Mouse (Mus musculus) limb, embryonic 10.5 days (tissue): Measurements from ENCODE around the gene Pde6h. TPM values are rescaled to one million over a fixed set of nuclear protein-coding genes. Genes with fewer than 3 reads are reported as not detected.

Experiments
- DNase-seq: peaks from one replicate; pipeline ENCODE4 v3.0.0-alpha.2; 2017; ENCODE audit warnings: low spot score
- H3K27ac ChIP-seq: fragments of 300-500 bp; sonication (generic); 2 replicates; pipeline ENCODE4 v1.5.1; 2016; ENCODE audit warnings: mild to moderate bottlenecking
- H3K27me3 ChIP-seq: fragments of 300-500 bp; sonication (generic); 2 replicates; pipeline ENCODE4 v1.6.1; 2016; ENCODE audit warnings: low read depth, mild to moderate bottlenecking; ENCODE audit not compliant: poor library complexity, severe bottlenecking
- H3K36me3 ChIP-seq: fragments of 300-500 bp; sonication (generic); 2 replicates; pipeline ENCODE4 v1.6.1; 2016; ENCODE audit warnings: mild to moderate bottlenecking, moderate library complexity
- H3K4me1 ChIP-seq: fragments of 300-500 bp; sonication (generic); 2 replicates; pipeline ENCODE4 v1.6.1; 2016
- H3K4me3 ChIP-seq: fragments of 300-500 bp; sonication (generic); 2 replicates; pipeline ENCODE4 v1.5.1; 2016; ENCODE audit warnings: mild to moderate bottlenecking, moderate library complexity
- H3K9me3 ChIP-seq: fragments of 300-500 bp; sonication (generic); replicated peaks from 2 replicates; pipeline ENCODE4 v1.6.1; 2016; ENCODE audit warnings: mild to moderate bottlenecking
- WGBS: fragments of 180-500 bp; shearing (Covaris S2); methylation state at CpG from one replicate; pipeline ENCODE4 v1.1.7; 2016; 5-methylcytosine and 5-hydroxymethylcytosine counted together
- polyA plus RNA-seq: library from polyadenylated mRNA; unstranded; fragments of >200 nt; fragmentation: Nextera tagmentation; extraction: Ambion mirVana; gene quantifications from 2 replicates; pipeline ENCODE4 v1.2.1, GENCODE M21; 2016

Gene Pde6h
- polyA plus RNA-seq, 1 experiment from 2014 or later = not detected

DNA sequence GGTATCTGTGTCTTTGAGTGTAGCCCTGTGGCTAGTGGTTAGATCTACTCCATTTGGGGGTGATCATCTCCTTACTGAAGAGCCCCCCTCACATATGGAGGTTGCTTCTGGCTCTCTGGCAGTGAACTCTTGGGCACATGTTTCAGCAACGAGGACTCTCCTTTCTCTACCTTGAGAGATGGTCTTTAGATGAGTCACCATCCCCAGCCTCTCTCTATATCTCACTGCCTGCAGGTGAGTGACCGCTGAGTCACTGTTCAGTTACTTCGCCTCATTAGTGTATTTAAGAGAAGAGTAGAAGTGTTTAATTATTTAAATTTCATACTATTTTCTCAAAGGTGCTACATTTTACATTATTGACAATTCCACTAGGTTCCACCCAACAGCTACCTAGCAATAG is 13.5 kb downstream of the Pde6h start:
- no peak overlapping the region for H3K27ac ChIP-seq
- peaks cover 40% of the 10 kb centered on the region for H3K4me1 ChIP-seq
- 88% methylated on average over 3 of the region's 3 CpGs for WGBS
- no peaks in the 10 kb centered on the region for H3K36me3 ChIP-seq
- H3K4me3 ChIP-seq = no peak overlapping the region
- H3K9me3 ChIP-seq = no peaks in the 10 kb centered on the region
- H3K27me3 ChIP-seq = no peaks in the 10 kb centered on the region
- no peak for DNase-seq

DNA sequence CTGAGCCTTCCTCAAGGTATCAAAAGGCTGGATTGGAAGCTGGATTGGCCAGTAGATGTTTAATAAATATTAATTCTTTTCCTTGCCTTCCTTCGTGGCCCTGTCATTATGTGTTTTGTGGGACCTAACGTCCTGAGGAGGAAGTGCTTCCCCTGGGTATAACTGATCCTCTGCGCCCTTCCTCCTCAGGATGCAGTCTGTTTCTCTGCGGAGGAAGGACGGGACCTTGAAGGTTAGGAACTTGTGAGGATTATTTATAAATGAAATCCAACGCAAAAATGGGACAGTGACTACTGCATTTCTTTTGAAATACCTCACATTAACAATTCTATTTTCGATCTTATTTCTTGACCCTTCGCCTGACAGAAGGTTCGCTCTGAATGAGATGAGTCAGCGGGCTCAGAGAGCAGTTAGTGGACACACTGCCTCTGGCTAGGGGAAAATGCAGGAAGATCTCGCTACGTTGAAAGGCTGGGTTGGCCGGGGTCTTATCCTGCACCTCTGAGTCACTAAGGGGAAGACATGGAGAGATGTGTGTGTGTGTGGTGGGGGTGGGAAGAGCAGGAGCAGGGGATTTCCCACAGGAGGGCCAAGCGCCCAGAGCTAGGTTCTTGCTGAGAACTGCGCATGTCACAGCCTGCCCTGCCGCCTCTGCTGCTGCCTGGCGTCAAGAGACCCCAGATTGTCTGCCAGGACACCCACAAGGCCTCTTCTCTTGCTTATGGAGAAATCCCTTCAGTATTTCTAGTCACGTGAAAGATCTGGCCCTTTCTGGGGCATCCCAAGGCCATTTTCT is 14.9 kb downstream of the Pde6h start:
- 78% methylated on average over 18 of the region's 18 CpGs for WGBS

DNA sequence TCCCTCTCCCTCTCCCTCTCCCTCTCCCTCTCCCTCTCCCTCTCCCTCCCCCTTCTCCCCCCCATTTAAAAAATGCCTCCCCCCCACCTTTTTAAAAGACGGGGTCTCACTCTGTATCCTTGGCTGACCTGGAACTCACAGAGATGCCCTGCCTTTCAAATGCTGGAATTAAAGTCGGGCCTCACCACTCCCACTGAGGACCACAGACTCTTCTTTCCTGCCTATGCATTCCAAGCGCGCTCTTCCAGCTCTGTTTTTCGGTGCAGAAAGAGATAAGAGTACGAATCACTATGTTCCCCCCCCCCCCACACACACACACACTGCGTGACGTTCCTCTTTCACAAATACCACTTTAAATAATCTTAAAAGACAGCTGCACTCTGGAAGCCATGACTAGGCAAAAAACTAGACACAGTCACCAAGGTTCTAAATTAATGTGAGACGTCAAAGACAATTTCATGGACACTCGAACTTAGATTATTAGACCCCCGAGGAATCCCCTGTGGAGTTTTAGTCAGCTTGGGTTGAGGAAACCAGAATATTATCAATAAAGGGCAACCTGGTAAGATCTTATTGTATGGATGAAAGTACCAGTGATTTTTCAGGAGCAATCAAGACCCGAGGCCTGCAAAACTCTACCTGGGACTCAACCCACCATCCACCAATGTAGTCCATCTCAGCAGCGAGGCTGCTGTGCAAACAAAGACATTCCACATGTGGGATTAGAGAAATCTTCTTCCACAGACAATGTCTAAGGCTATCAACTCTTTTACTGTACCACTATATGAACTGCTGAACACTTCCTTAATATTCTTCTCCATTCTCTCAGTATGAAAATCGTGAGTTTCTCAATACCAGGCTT is 15.9 kb downstream of the Pde6h start:
- no peak for DNase-seq
- Histone ChIP-seq H3K4me1 (peaks cover 43% of the 10 kb centered on the region), H3K27me3 (no peaks in the 10 kb centered on the region), H3K36me3 (no peaks in the 10 kb centered on the region), H3K4me3 (no peak overlapping the region), H3K9me3 (no peaks in the 10 kb centered on the region), H3K27ac (peak overlapping the region; percentile 81; the same call in 1 of the 2 replicates)
- WGBS = 88% methylated on average over 14 of the region's 14 CpGs

More for the DNA sequence above, 14.9 kb downstream of the Pde6h start:
- no peak for DNase-seq
- H3K9me3 ChIP-seq = no peaks in the 10 kb centered on the region
- H3K27me3 ChIP-seq = no peaks in the 10 kb centered on the region
- H3K4me1 ChIP-seq = peaks cover 43% of the 10 kb centered on the region
- H3K27ac ChIP-seq = no peak overlapping the region
- H3K36me3 ChIP-seq = no peaks in the 10 kb centered on the region
- no peak overlapping the region for H3K4me3 ChIP-seq

DNA sequence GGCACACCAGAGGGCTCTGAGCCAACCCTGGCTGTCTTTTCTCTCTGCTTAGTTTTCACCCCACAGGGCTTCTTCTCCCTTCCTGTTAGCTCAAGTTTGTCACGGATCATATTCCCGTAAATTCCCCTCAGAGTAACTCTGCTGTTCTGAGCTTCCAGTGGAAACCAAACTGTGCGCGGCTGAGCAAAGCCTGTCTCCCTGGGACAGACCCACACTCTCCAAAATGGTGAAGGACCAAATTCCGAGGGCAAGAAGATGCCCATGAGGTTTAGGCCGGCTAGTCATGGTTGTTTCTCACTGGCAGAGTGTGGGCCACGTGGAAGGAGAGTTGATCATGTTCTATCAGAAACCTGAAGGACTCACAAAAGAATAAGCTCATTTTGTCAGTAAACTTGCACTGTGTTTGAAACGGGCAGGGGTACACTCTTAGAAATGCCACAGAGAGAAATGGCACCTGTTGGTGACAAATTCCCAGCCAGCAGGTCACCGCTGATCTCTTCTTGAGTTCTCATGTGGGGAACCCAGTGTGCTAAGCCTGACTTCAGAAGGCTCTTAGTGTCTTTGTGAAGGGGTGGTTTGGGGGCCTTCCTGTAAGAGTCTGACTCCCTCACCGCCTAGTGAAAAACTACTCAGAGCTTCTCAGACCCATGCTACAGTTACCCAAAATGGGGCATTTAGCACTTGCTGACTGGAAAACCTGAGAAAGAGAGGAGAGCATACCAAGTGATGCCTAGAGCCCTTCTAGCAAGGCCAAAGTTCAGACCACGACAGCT is 16.7 kb downstream of the Pde6h start:
- H3K36me3 ChIP-seq = no peaks in the 10 kb centered on the region
- peak overlapping the region; percentile 81 for H3K27ac ChIP-seq
- WGBS = 87% methylated on average over 11 of the region's 11 CpGs
- no peak overlapping the region for H3K4me3 ChIP-seq
- H3K4me1 ChIP-seq = peaks cover 43% of the 10 kb centered on the region
- DNase-seq = no peak
- H3K9me3 ChIP-seq = no peaks in the 10 kb centered on the region
- H3K27me3 ChIP-seq = no peaks in the 10 kb centered on the region

DNA sequence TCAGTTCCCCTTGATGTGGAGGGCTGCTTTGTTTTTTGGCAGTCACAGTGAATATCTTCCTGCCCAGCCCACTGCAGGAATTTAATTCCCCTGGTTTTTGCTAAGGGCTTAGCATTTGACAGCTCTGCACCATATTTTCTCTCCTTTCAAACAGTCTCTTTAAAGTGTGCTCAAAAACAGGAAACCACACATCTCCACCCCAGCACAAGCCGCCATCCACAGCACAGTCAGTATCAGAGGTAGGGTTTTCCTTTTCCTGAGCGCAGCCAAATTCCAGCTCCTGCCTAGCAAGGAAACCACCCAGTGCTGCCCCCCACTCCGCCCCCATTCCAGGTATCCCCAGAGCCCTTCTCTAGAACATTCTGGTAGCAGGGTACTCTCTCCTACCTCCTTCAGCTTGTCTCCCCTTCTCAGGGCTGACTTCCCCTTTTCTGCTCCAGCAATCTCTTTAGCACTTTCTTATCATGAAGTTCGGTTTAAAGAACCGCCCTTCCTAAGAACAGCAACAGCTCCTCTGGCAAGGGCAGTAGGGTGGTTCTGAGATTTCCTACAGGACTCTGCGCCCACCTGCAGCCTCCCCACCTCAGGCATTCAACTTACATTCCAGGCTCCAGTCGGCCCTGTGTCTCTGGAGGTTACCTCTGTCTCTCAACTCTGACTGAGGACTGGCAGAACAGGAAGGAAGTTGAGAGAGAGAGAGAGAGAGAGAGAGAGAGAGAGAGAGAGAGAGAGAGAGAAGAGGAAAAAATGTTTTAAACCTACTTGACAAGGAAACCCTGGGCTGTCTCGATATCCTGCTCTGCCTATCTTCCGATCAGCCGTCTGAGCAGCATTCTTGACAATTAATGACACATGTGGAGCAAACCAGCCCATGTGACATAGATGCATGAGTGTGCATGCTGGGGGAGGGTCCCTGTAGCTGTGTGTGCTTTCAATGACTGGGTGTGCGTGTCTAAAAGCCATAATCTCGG is 17.7 kb downstream of the Pde6h start, which contains the start of gene Arhgdib:
Gene Arhgdib, minus strand, starts transcription at position 849 of the 971 bp plus-strand sequence.
- 43% methylated on average over 12 of the region's 12 CpGs for WGBS
- Histone ChIP-seq H3K36me3 (no peaks in the 10 kb centered on the region), H3K27ac (peak within 1 kb of the TSS; percentile 81), H3K9me3 (no peaks in the 10 kb centered on the region), H3K4me1 (peaks cover 44% of the 10 kb centered on the region), H3K4me3 (peak within 1 kb of the TSS; percentile 27; the same call in 1 of the 2 replicates), H3K27me3 (no peaks in the 10 kb centered on the region)
- DNase-seq = no peak

DNA sequence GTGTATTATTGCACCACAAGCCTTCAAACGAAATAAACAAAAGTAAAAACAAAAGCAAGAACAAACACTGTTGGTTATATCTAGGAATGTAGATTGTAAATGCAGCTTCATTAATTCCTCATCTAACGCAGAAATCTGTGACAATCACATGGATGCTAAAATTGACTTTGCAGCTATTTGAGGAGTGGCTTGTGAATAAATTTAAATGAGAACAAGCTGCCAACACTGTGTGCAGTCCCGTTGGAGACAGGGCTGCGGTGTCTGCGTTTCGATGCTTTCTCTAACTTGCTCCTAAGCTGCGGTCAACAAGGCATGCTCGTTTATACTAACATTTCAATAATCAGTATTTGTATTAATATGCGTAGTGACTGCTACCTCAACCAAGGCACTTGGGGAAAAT is 18.6 kb downstream of the Pde6h start:
- Histone ChIP-seq H3K27me3 (no peaks in the 10 kb centered on the region), H3K27ac (no peak overlapping the region), H3K4me3 (no peak overlapping the region), H3K9me3 (no peaks in the 10 kb centered on the region), H3K36me3 (no peaks in the 10 kb centered on the region), H3K4me1 (peaks cover 52% of the 10 kb centered on the region)
- no peak for DNase-seq
- WGBS = 86% methylated on average over 9 of the region's 9 CpGs

DNA sequence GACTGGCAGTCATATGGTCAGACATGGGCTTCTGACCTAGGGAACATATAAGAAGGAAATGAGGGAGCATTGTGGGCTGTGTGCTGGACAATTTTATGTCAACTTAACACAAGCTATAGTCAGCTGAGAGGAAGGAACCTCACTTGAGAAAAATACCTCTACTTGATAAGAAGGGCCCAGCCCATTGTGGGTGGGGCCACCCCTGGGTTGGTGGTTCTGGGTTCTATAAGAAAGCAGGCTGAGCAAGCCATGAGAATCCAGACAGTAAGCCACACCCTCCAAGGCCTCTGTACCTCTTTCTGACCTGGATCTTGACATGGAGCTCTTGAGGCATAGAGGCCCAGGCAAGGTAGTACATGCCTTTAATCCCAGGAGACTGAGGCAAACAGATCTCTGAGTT is 19.8 kb downstream of the Pde6h start:
- peaks cover 46% of the 10 kb centered on the region for H3K4me1 ChIP-seq
- no peak for DNase-seq
- H3K4me3 ChIP-seq = no peak overlapping the region
- no peaks in the 10 kb centered on the region for H3K27me3 ChIP-seq
- H3K36me3 ChIP-seq = no peaks in the 10 kb centered on the region
- H3K9me3 ChIP-seq = no peaks in the 10 kb centered on the region
- no peak overlapping the region for H3K27ac ChIP-seq

DNA sequence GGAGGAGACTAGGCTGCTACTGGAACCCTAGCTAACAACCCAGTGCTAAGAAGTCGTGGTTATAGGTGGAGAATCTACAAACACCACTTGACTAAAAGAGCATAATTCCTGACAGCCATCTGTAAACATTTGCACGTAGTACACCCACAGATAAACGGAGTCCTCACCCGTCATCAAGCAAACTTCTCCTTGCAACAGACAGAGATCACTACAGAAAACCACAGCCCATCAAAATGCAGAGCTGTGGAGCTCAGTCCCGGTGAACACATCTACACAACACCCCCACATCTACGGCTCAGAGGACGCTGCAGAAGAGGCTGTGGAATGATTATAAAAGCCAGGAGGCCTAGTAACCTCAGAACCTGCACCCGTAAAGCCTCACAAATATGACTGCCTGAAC is 20.9 kb downstream of the Pde6h start:
- Histone ChIP-seq H3K27ac (no peak overlapping the region), H3K27me3 (no peaks in the 10 kb centered on the region), H3K4me1 (peaks cover 40% of the 10 kb centered on the region), H3K4me3 (no peak overlapping the region), H3K9me3 (no peaks in the 10 kb centered on the region), H3K36me3 (no peaks in the 10 kb centered on the region)
- WGBS = 91% methylated on average over 8 of the region's 8 CpGs
- no peak for DNase-seq

DNA sequence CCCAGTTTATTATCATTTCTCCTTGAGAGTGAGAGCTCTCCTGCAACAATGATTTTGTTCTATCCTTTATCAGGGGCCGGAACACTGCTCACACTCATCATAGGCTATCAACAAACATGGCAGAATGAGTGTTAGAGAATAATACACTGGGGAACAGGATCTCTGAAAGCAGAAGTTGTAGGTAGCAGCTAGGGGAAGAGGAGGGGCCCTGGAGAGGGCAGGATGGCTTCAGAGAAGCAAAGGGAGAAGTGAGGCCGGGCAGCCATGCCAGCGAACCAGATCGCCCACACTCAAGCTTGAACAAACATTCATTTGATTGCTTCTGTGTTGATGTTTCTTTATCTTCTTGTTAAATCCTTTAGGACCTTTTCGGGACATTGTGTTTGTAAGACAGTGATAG is 22.6 kb downstream of the Pde6h start:
- H3K27ac ChIP-seq = no peak overlapping the region
- H3K4me3 ChIP-seq = no peak overlapping the region
- no peaks in the 10 kb centered on the region for H3K27me3 ChIP-seq
- H3K9me3 ChIP-seq = no peaks in the 10 kb centered on the region
- 94% methylated on average over 5 of the region's 5 CpGs for WGBS
- no peak for DNase-seq
- no peaks in the 10 kb centered on the region for H3K36me3 ChIP-seq
- H3K4me1 ChIP-seq = peaks cover 23% of the 10 kb centered on the region

DNA sequence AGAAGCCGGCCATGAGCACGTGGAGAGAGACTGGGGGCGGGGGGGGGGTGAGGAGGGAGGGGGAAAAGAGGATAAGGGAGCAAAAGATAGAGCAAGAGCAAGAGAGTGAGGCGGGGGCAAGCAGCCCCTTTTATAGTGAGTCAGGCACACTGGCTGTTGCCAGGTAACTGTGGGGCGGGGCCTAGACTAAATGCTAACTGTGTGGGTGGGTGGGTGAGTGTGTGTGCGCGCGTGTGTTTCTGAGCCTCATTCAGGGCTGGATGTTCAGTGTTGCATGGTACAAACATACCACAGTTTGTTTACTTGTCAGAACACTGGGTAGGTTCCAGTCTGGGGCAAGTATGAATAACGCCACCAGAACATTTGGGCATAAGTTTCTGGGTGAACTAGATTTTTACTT is 23.3 kb downstream of the Pde6h start:
- H3K4me3 ChIP-seq = no peak overlapping the region
- H3K36me3 ChIP-seq = no peaks in the 10 kb centered on the region
- 76% methylated on average over 8 of the region's 9 CpGs for WGBS
- H3K27me3 ChIP-seq = no peaks in the 10 kb centered on the region
- peaks cover 16% of the 10 kb centered on the region for H3K4me1 ChIP-seq
- no peaks in the 10 kb centered on the region for H3K9me3 ChIP-seq
- DNase-seq = no peak
- no peak overlapping the region for H3K27ac ChIP-seq

DNA sequence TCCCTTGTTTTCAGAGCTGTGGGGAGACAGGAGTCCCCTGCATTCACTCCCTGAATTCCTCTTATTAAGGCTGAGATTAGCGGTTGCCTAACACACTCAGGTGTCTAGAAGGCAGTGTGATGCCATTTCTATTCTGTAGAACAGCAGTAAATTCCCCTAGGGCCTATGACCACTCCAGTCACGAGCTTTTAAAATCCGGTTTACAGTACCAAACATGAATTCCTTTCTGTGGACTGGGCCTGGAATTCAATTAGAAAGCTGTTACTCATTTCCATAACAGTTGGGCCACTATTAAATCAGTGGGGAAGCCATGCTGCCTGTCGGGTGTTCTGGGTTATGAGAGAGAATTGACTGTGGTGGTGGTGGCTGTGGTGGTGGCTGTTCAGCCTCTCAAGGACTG is 24.1 kb downstream of the Pde6h start:
- WGBS = 75% methylated on average over 4 of the region's 4 CpGs
- Histone ChIP-seq H3K36me3 (no peaks in the 10 kb centered on the region), H3K27ac (no peak overlapping the region), H3K9me3 (no peaks in the 10 kb centered on the region), H3K27me3 (no peaks in the 10 kb centered on the region), H3K4me3 (no peak overlapping the region), H3K4me1 (peaks cover 12% of the 10 kb centered on the region)
- no peak for DNase-seq

DNA sequence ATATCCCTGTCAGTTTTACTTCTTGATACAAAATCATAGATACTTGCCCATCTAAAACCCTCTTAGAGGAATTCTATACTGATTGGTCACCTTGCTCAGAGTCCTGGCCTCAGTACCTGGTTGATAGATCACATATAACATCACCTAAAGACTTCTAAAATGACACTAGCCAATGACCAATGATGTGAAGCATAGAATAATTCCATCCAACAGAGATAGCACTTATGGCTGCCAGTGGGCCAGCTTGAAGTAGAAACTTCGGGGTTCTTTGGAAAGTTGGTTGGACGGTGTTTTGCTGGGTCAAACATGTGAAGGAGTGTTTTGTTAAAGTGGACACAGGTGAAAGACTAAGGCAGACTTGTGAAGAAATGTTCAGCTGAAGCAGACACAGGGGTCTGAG is 26.5 kb downstream of the Pde6h start:
- 93% methylated on average over 2 of the region's 2 CpGs for WGBS
- Histone ChIP-seq H3K9me3 (no peaks in the 10 kb centered on the region), H3K4me1 (peaks cover 12% of the 10 kb centered on the region), H3K36me3 (no peaks in the 10 kb centered on the region), H3K4me3 (no peak overlapping the region), H3K27ac (no peak overlapping the region), H3K27me3 (no peaks in the 10 kb centered on the region)
- no peak for DNase-seq
